ENCODE assay signal across 8 mouse cellular contexts in genomic region chr2:26506746-26507280, GRCm38 (mm10). TPM values are rescaled to one million over a fixed set of nuclear protein-coding genes. Genes with fewer than 3 reads are reported as not detected.
DNase-seq lines count a peak whose midpoint lies in the region; ATAC-seq and TF ChIP-seq lines count a peak whose summit lies in the region.

No protein-coding gene starts in this region.

- H3K4me3 ChIP-seq in lung, embryonic 14.5 days (ENCODE audit: low read depth, low read length) = no peak overlapping the region
- H3K4me3 ChIP-seq in embryonic facial prominence, embryonic 12.5 days = no peak overlapping the region
- no peak overlapping the region for H3K4me3 ChIP-seq in hindbrain, embryonic 13.5 days
- H3K4me3 ChIP-seq in midbrain, embryonic 15.5 days = no peak overlapping the region

- peak overlapping the region; percentile 96 for H3K27ac ChIP-seq in lung, embryonic 14.5 days (ENCODE audit: low read depth)
- H3K27ac ChIP-seq in embryonic facial prominence, embryonic 12.5 days = peak overlapping the region; percentile 92
- H3K27ac ChIP-seq in hindbrain, embryonic 13.5 days = peak overlapping the region; percentile 59
- H3K27ac ChIP-seq in midbrain, embryonic 15.5 days = peak overlapping the region; percentile 55

- no peak for DNase-seq in lung, embryonic 14.5 days
- DNase-seq in lung, postnatal 4 days = no peak
- no peak for DNase-seq in thymus, postnatal 25 days
- no peak for DNase-seq in adrenal gland, adult (ENCODE audit: inconsistent age in 2 of 2, low spot score in 1 of 2)
- DNase-seq in embryo, embryonic 10.5 days (ENCODE audit: low spot score) = no peak

- H3K9me3 ChIP-seq in lung, embryonic 14.5 days (ENCODE audit: low read depth, low read length) = no peaks in the 10 kb centered on the region
- no peaks in the 10 kb centered on the region for H3K9me3 ChIP-seq in embryonic facial prominence, embryonic 12.5 days
- no peaks in the 10 kb centered on the region for H3K9me3 ChIP-seq in hindbrain, embryonic 13.5 days
- H3K9me3 ChIP-seq in midbrain, embryonic 15.5 days = no peaks in the 10 kb centered on the region

- peak overlapping the region; percentile 37; the same call in 1 of the 2 replicates for H3K9ac ChIP-seq in lung, embryonic 14.5 days
- H3K9ac ChIP-seq in embryonic facial prominence, embryonic 12.5 days = no peak overlapping the region
- peak overlapping the region; percentile 43; the same call in 1 of the 2 replicates for H3K9ac ChIP-seq in hindbrain, embryonic 13.5 days
- H3K9ac ChIP-seq in midbrain, embryonic 15.5 days = no peak overlapping the region

- H3K27me3 ChIP-seq in lung, embryonic 14.5 days (ENCODE audit: insufficient read depth, low read length) = no peaks in the 10 kb centered on the region
- peaks cover 2% of the 10 kb centered on the region for H3K27me3 ChIP-seq in embryonic facial prominence, embryonic 12.5 days
- peaks cover 35% of the 10 kb centered on the region for H3K27me3 ChIP-seq in hindbrain, embryonic 13.5 days
- peaks cover 16% of the 10 kb centered on the region for H3K27me3 ChIP-seq in midbrain, embryonic 15.5 days (replicated peaks)

- no peaks in the 10 kb centered on the region for H3K36me3 ChIP-seq in lung, embryonic 14.5 days (ENCODE audit: insufficient read depth)
- no peaks in the 10 kb centered on the region for H3K36me3 ChIP-seq in embryonic facial prominence, embryonic 12.5 days
- no peaks in the 10 kb centered on the region for H3K36me3 ChIP-seq in hindbrain, embryonic 13.5 days
- H3K36me3 ChIP-seq in midbrain, embryonic 15.5 days (replicated peaks) = no peaks in the 10 kb centered on the region

- peaks cover 35% of the 10 kb centered on the region for H3K4me1 ChIP-seq in lung, embryonic 14.5 days (ENCODE audit: insufficient read depth)
- peaks cover 46% of the 10 kb centered on the region for H3K4me1 ChIP-seq in embryonic facial prominence, embryonic 12.5 days
- H3K4me1 ChIP-seq in hindbrain, embryonic 13.5 days (replicated peaks) = peaks cover 56% of the 10 kb centered on the region
- H3K4me1 ChIP-seq in midbrain, embryonic 15.5 days = peaks cover 38% of the 10 kb centered on the region

- 79% methylated on average over 3 of the region's 3 CpGs for WGBS in lung, embryonic 14.5 days
- 78% methylated on average over 3 of the region's 3 CpGs for WGBS in embryonic facial prominence, embryonic 12.5 days
- 84% methylated on average over 3 of the region's 3 CpGs for WGBS in hindbrain, embryonic 13.5 days
- WGBS in midbrain, embryonic 15.5 days = 87% methylated on average over 3 of the region's 3 CpGs

- peak overlapping the region; percentile 43; the same call in 1 of the 2 replicates for H3K4me2 ChIP-seq in lung, embryonic 14.5 days
- H3K4me2 ChIP-seq in embryonic facial prominence, embryonic 12.5 days (replicated peaks) = peak overlapping the region; percentile 36; the same call in 1 of the 2 replicates
- H3K4me2 ChIP-seq in hindbrain, embryonic 13.5 days = no peak overlapping the region
- H3K4me2 ChIP-seq in midbrain, embryonic 15.5 days = no peak overlapping the region

- TF ChIP-seq CTCF in lung, embryonic 14.5 days (IDR thresholded peaks at IDR 0.05; ENCODE audit: low read depth) = no peak

- ATAC-seq in lung, embryonic 14.5 days (ENCODE audit: insufficient read depth) = no peak
- ATAC-seq in embryonic facial prominence, embryonic 12.5 days (ENCODE audit: insufficient number of reproducible peaks, insufficient read depth, low FRiP score, low TSS enrichment) = no peak
- no peak for ATAC-seq in hindbrain, embryonic 13.5 days (ENCODE audit: low FRiP score)
- ATAC-seq in midbrain, embryonic 15.5 days (replicated peaks) = no peak

RNA-seq across cellular contexts. Expression of gene Notch1, which starts 9.7 kb away (rescaled TPM):
- polyA plus RNA-seq in lung, embryonic 14.5 days (2014; fragmentation: Nextera tagmentation; extraction: Ambion mirVana) = 37.7 and 44.0 TPM in 2 replicates
- polyA plus RNA-seq in embryonic facial prominence, embryonic 12.5 days (2016; fragmentation: Nextera tagmentation; extraction: Ambion mirVana) = 16.4 and 20.3 TPM in 2 replicates
- 17.5 and 19.2 TPM in 2 replicates for polyA plus RNA-seq in hindbrain, embryonic 13.5 days (2015; fragmentation: Nextera tagmentation; extraction: Ambion mirVana)
- polyA plus RNA-seq in midbrain, embryonic 15.5 days (2015; fragmentation: Nextera tagmentation; extraction: Ambion mirVana) = 15.6 and 17.6 TPM in 2 replicates

Comparison
In these comparisons a context has a peak if more than half of its experiments do, and no peak if none do; other contexts are left out.
1. H3K4me2 ChIP-seq: peak in lung, embryonic 14.5 days (single experiment) and embryonic facial prominence, embryonic 12.5 days (single experiment); none in hindbrain, embryonic 13.5 days (single experiment) and midbrain, embryonic 15.5 days (single experiment).
2. H3K9ac ChIP-seq: peak in lung, embryonic 14.5 days (single experiment) and hindbrain, embryonic 13.5 days (single experiment); none in embryonic facial prominence, embryonic 12.5 days (single experiment) and midbrain, embryonic 15.5 days (single experiment).
3. Peak in every context shown above with its lines, with median percentiles within 50 percentile points of each other: H3K27ac ChIP-seq.